Mouse (Mus musculus) ES-Bruce4 (cell line): ENCODE results near the gene Pdzrn3.

Source experiments
- CTCF ChIP-seq: IDR thresholded peaks from one replicate; pipeline ENCODE4 v1.8.1; 2011; ENCODE audit warnings: low read depth, low read length
- EP300 ChIP-seq: IDR thresholded peaks from 2 replicates; pipeline ENCODE4 v1.6.1; 2011; ENCODE audit warnings: low read depth, low read length; ENCODE audit not compliant: insufficient read depth
- POLR2A ChIP-seq: IDR thresholded peaks from one replicate; pipeline ENCODE4 v1.8.1; 2011; ENCODE audit warnings: low read length; ENCODE audit not compliant: insufficient read depth

DNA sequence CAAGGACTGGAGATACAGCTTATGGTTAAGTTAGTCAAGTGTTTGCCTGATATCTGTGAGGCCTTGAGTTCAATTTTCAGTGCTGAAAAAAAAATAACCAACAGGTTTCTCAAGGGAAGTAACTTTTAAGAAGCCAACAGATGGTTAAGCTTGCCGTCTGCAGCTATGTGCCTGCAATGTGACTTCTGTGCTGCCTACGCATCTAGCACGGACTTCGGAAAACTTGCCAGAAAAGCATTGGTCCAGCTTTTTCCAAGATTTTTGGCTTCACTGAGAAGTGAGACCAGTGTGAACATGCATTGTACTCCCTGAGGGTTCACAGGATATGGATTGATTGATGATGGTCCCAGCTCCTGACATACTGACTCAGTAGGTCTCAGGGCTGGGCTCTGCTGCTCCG, 186.1 kb downstream of the Pdzrn3 start:
- no peak for TF ChIP-seq CTCF
- TF ChIP-seq EP300 = no peak
- TF ChIP-seq POLR2A = no peak
